Mouse (Mus musculus) limb, embryonic 10.5 days (tissue): ENCODE results near the gene Hint1. TPM values are rescaled to one million over a fixed set of nuclear protein-coding genes. Genes with fewer than 3 reads are reported as not detected.
"Not testable (repeated sequence)": the region's sequence is repeated elsewhere in the genome, so short reads cannot be mapped to it uniquely, and the experiment has no call there.

Source experiments
- DNase-seq: peaks from one replicate; pipeline ENCODE4 v3.0.0-alpha.2; 2017; ENCODE audit warnings: low spot score
- H3K27ac ChIP-seq: fragments of 300-500 bp; sonication (generic); 2 replicates; pipeline ENCODE4 v1.5.1; 2016; ENCODE audit warnings: mild to moderate bottlenecking
- H3K27me3 ChIP-seq: fragments of 300-500 bp; sonication (generic); 2 replicates; pipeline ENCODE4 v1.6.1; 2016; ENCODE audit warnings: low read depth, mild to moderate bottlenecking; ENCODE audit not compliant: poor library complexity, severe bottlenecking
- H3K36me3 ChIP-seq: fragments of 300-500 bp; sonication (generic); 2 replicates; pipeline ENCODE4 v1.6.1; 2016; ENCODE audit warnings: mild to moderate bottlenecking, moderate library complexity
- H3K4me1 ChIP-seq: fragments of 300-500 bp; sonication (generic); 2 replicates; pipeline ENCODE4 v1.6.1; 2016
- H3K4me3 ChIP-seq: fragments of 300-500 bp; sonication (generic); 2 replicates; pipeline ENCODE4 v1.5.1; 2016; ENCODE audit warnings: mild to moderate bottlenecking, moderate library complexity
- H3K9me3 ChIP-seq: fragments of 300-500 bp; sonication (generic); replicated peaks from 2 replicates; pipeline ENCODE4 v1.6.1; 2016; ENCODE audit warnings: mild to moderate bottlenecking
- WGBS: fragments of 180-500 bp; shearing (Covaris S2); methylation state at CpG from one replicate; pipeline ENCODE4 v1.1.7; 2016; 5-methylcytosine and 5-hydroxymethylcytosine counted together
- polyA plus RNA-seq: library from polyadenylated mRNA; unstranded; fragments of >200 nt; fragmentation: Nextera tagmentation; extraction: Ambion mirVana; gene quantifications from 2 replicates; pipeline ENCODE4 v1.2.1, GENCODE M21; 2016

Gene Hint1
- polyA plus RNA-seq, 1 experiment from 2014 or later, result 550 TPM

- no peak overlapping the region for H3K27ac ChIP-seq
- no peaks in the 10 kb centered on the region for H3K36me3 ChIP-seq
- no peaks in the 10 kb centered on the region for H3K27me3 ChIP-seq
- H3K4me3 ChIP-seq, result no peak overlapping the region
- H3K4me1 ChIP-seq, result no peaks in the 10 kb centered on the region
- H3K9me3 ChIP-seq, result no peaks in the 10 kb centered on the region
- 80% methylated on average over 8 of the region's 8 CpGs for WGBS
- DNase-seq, result no peak
These were observed 20.4 kb upstream of the Hint1 start for GRCm38 (mm10) chr11:54845470-54846442.

- Histone ChIP-seq H3K36me3 (no peaks in the 10 kb centered on the region), H3K27ac (no peak overlapping the region), H3K9me3 (no peaks in the 10 kb centered on the region), H3K27me3 (no peaks in the 10 kb centered on the region), H3K4me3 (no peak overlapping the region), H3K4me1 (no peaks in the 10 kb centered on the region)
- 90% methylated on average over 10 of the region's 10 CpGs for WGBS
- no peak for DNase-seq
These were observed 16.0 kb upstream of the Hint1 start for GRCm38 (mm10) chr11:54849961-54850758.

- H3K9me3 ChIP-seq, result no peaks in the 10 kb centered on the region
- no peak overlapping the region for H3K4me3 ChIP-seq
- H3K4me1 ChIP-seq, result no peaks in the 10 kb centered on the region
- H3K27me3 ChIP-seq, result no peaks in the 10 kb centered on the region
- no peak for DNase-seq
- no peak overlapping the region for H3K27ac ChIP-seq
- no peaks in the 10 kb centered on the region for H3K36me3 ChIP-seq
- 93% methylated on average over 12 of the region's 12 CpGs for WGBS
These were observed 14.5 kb upstream of the Hint1 start for GRCm38 (mm10) chr11:54851656-54852055.

- H3K9me3 ChIP-seq, H3K27ac ChIP-seq, H3K4me3 ChIP-seq, H3K36me3 ChIP-seq, DNase-seq, H3K4me1 ChIP-seq, H3K27me3 ChIP-seq: not testable (repeated sequence)
- 98% methylated on average over 12 of the region's 12 CpGs for WGBS
These were observed 7.3 kb upstream of the Hint1 start for GRCm38 (mm10) chr11:54858880-54859279.

GRCm38 (mm10) chr11:54859322-54860165 lies 6.6 kb upstream of the Hint1 start:
- Histone ChIP-seq H3K27me3 (no peaks in the 10 kb centered on the region), H3K36me3 (no peaks in the 10 kb centered on the region), H3K27ac (peak overlapping the region; percentile 94), H3K9me3 (no peaks in the 10 kb centered on the region), H3K4me3 (peak overlapping the region; percentile 80), H3K4me1 (peaks cover 9% of the 10 kb centered on the region)
- no peak for DNase-seq
- WGBS, result 29% methylated on average over 11 of the region's 11 CpGs

GRCm38 (mm10) chr11:54860256-54861038 lies 5.7 kb upstream of the Hint1 start, which contains the start of gene Lyrm7:
Gene Lyrm7 (minus strand): TSS chr11:54860916.
- Histone ChIP-seq H3K9me3 (no peaks in the 10 kb centered on the region), H3K36me3 (no peaks in the 10 kb centered on the region), H3K4me1 (peaks cover 10% of the 10 kb centered on the region), H3K27me3 (no peaks in the 10 kb centered on the region), H3K27ac (peak within 1 kb of the TSS; percentile 94), H3K4me3 (peak within 1 kb of the TSS; percentile 80)
- peak; percentile 90 for DNase-seq
- WGBS, result under 1% methylated on average over 42 of the region's 42 CpGs

- WGBS, result 91% methylated on average over 5 of the region's 5 CpGs
These were observed 4.4 kb upstream of the Hint1 start for GRCm38 (mm10) chr11:54861471-54862420.

GRCm38 (mm10) chr11:54862621-54863520 lies 3.3 kb upstream of the Hint1 start:
- no peaks in the 10 kb centered on the region for H3K27me3 ChIP-seq
- no peaks in the 10 kb centered on the region for H3K9me3 ChIP-seq
- H3K27ac ChIP-seq, result no peak overlapping the region
- H3K4me1 ChIP-seq, result peaks cover 20% of the 10 kb centered on the region
- no peak overlapping the region for H3K4me3 ChIP-seq
- DNase-seq, result peak; percentile 58
- 47% methylated on average over 10 of the region's 10 CpGs for WGBS
- peaks cover under 1% of the 10 kb centered on the region; the same call in 1 of the 2 replicates for H3K36me3 ChIP-seq

More at GRCm38 (mm10) chr11:54861471-54862420, 4.4 kb upstream of the Hint1 start:
- Histone ChIP-seq H3K27me3 (no peaks in the 10 kb centered on the region), H3K4me1 (peaks cover 15% of the 10 kb centered on the region), H3K9me3 (no peaks in the 10 kb centered on the region), H3K4me3 (peak overlapping the region; percentile 80), H3K36me3 (no peaks in the 10 kb centered on the region), H3K27ac (peak overlapping the region; percentile 94; the same call in 1 of the 2 replicates)
- no peak for DNase-seq

- DNase-seq, result no peak
- peak overlapping the region; percentile 99 for H3K27ac ChIP-seq
- WGBS, result 79% methylated on average over 6 of the region's 6 CpGs
- H3K4me3 ChIP-seq, result peak overlapping the region; percentile 96
- no peaks in the 10 kb centered on the region for H3K9me3 ChIP-seq
- H3K4me1 ChIP-seq, result peaks cover 21% of the 10 kb centered on the region
- peaks cover 24% of the 10 kb centered on the region for H3K36me3 ChIP-seq
- no peaks in the 10 kb centered on the region for H3K27me3 ChIP-seq
These were observed 675 bp upstream of the Hint1 start for GRCm38 (mm10) chr11:54865330-54866085.

- Histone ChIP-seq H3K4me3 (peak overlapping the region; percentile 96), H3K27ac (peak overlapping the region; percentile 99), H3K36me3 (peaks cover 40% of the 10 kb centered on the region), H3K9me3 (no peaks in the 10 kb centered on the region), H3K4me1 (peaks cover 21% of the 10 kb centered on the region), H3K27me3 (no peaks in the 10 kb centered on the region)
- peak; percentile 53 for DNase-seq
- 3% methylated on average over 5 of the region's 5 CpGs for WGBS
These were observed 834 bp downstream of the Hint1 start for GRCm38 (mm10) chr11:54867049-54867385.
